Mouse (Mus musculus) gonadal fat pad, adult 2 months (tissue): ENCODE measurements around the gene Aff2. TPM values are rescaled to one million over a fixed set of nuclear protein-coding genes. Genes with fewer than 3 reads are reported as not detected.

ENCODE experiments used
- DNase-seq: peaks from one replicate; pipeline ENCODE4 v3.0.0-alpha.2; 2012; ENCODE audit warnings: low read depth
- polyA plus RNA-seq: library from polyadenylated mRNA; depleted of rRNA; stranded (reverse); fragments of >200 nt; gene quantifications from 2 replicates; pipeline ENCODE4 v1.2.3, GENCODE M21; 2012; rRNA removed

The Aff2 gene
- polyA plus RNA-seq = 1.4 and 1.8 TPM in 2 replicates

DNA sequence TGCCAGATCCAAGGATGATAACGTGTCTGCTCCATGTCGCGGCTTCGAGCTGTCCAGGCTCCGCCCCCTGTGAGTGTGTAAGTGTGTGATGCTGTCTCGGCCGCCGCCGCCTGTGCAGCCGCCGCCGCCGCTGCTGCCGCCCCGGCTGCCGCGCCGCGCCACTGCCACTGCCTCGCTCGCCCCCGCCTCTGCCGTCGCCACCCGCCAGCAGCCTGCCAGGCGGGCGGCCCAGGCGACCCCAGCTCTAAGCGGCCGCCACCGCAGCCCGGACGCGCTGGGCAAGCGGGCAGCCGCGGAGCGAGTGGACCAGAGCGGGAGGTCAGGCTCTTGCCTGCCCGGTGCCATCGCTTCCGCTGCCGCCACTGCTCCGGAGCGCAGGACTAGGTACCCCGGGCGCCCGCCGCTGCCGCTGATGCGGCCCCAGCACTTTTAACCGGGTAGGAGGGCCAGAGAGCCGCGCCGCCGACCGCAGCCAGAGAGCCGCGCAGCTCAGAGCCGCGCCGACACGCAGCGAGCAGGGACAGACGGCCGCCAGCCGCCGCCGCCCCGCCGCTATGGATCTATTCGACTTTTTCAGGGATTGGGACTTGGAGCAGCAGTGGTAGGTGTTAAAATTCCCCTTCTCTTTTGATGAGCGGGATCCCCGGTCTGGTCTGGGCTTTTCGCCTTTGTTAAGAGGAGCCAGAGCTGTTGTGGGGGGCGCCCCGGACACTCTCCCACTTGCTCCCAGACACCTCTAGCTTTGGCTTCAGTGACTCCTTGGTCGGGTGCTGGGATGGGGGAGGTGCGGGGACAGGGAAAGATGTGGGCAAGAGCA, at the start of gene Aff2:
Aff2 (plus strand) TSS at position 57 of the 817 bp plus-strand sequence.
- no peak for DNase-seq

- no peak for DNase-seq
Measured at GRCm38 (mm10) chrX:69337296-69337695, 22.8 kb upstream of the Aff2 start.

- DNase-seq = no peak
Measured at GRCm38 (mm10) chrX:69355621-69356020, 4.5 kb upstream of the Aff2 start.

GRCm38 (mm10) chrX:69359360-69359759, 734 bp upstream of the Aff2 start:
- DNase-seq = no peak

- DNase-seq = no peak
Measured at GRCm38 (mm10) chrX:69359885-69360237, 233 bp upstream of the Aff2 start.

- DNase-seq = no peak
Measured at GRCm38 (mm10) chrX:69361055-69361558, 1.0 kb downstream of the Aff2 start.

GRCm38 (mm10) chrX:69364198-69364597, 4.1 kb downstream of the Aff2 start:
- DNase-seq = no peak

DNA sequence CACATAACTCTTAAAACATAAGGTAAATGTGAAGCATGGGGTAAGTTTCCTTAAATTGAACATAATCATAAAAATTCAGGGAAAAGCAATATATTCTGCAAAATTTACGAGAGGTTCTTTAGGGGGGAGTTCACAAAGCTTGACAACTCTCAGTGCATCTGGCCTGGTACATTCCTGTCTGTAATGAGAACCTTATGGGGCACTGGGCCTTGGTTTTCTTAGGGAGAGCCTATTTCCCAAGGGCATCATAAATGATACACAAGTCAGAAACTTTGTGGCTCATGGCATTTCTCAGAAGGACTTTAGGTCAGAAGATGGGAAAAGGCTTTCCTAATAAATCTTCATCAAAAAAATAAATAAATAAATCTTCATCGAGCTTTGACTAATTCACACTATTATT, 13.2 kb downstream of the Aff2 start:
- DNase-seq = no peak

- no peak for DNase-seq
Measured at GRCm38 (mm10) chrX:69389738-69390137, 29.6 kb downstream of the Aff2 start.

- no peak for DNase-seq
Measured at GRCm38 (mm10) chrX:69415043-69415442, 54.9 kb downstream of the Aff2 start.

- DNase-seq = no peak
Measured at GRCm38 (mm10) chrX:69438422-69438821, 78.3 kb downstream of the Aff2 start.

GRCm38 (mm10) chrX:69441937-69442336, 81.8 kb downstream of the Aff2 start:
- no peak for DNase-seq

DNA sequence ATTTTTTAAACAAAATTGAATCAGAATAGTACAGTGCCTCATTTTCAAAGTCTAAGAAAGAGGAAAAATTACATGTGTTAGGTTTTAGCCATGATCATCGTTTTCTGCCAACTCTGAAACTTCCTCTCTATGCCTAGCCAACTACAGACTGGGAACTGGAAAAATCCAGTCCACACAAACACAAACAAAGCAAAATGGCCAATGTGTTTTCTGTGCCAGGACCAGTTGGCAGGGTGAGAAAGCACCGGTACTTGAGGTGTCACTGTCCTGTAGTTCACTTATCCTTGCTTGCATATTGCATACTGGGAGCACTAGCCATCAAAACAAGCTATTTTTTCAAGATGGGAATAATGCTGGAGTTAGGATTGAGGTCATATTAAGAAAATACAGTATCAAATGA, 100.8 kb downstream of the Aff2 start:
- DNase-seq = no peak

- no peak for DNase-seq
Measured at GRCm38 (mm10) chrX:69502061-69502460, 142.0 kb downstream of the Aff2 start.

- no peak for DNase-seq
Measured at GRCm38 (mm10) chrX:69518040-69518575, 158.0 kb downstream of the Aff2 start.

GRCm38 (mm10) chrX:69540811-69541210, 180.7 kb downstream of the Aff2 start:
- no peak for DNase-seq

DNA sequence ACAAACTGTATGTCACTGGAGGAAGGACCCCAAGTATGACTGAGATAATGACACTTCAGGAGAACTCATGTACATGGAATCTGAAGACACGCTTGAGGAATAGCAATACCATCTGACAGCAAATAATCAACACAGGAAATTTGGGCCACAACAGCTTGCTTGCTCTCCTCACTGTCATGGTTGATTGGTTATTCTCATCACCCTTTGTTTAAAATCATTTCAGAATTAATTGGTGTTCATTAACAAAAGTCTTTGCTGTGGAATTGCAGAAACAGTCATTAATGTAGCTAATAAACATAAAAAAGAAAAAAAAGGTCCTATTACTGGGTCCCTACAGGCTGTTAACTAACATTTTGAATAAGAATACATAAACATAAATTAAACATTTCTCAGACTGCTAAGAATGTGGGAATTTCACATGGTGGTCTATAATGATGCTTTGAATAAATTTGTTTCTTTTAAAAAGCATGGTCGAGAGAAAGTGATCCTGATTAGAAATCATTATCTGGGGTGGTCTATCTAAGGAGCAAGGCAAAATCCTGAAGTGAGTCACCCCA, 219.9 kb downstream of the Aff2 start:
- no peak for DNase-seq

DNA sequence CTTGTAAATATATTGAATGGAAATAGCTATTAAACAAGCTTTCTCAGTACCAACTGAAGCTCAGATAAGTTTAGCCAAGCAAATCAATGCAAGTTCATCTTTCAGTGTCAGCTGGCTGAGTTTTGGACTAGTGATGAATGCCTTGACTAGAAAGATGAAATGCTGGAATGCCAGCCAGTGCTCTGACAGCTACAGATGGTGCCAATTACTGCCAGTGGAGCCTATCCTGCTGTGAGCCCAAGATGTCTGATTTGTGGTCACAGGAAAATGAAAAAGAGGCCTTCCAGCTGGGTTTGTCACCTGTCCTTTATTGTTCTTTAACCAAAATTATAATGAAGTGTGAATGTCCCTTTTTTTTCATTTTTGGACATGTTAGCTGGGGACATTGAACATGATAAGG, 248.7 kb downstream of the Aff2 start:
- no peak for DNase-seq

DNA sequence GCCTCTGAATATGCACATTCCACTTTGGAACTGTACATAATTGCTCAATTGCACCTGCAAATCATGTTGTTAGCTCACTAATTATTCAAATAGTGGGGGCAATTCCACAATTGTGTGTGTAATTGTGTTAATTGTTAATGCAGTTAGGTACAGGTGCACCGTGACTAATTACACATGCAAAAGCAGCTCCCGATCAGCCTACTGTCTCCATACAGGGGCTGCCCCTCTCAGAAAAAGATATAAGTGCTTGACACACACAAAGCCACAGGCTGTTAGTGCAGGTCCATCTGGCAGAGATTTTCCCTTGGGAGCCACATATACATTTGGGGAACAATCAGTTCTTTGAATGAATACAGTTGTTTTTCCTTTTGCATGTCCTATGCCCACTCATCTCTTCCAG, 302.9 kb downstream of the Aff2 start:
- DNase-seq = no peak

DNA sequence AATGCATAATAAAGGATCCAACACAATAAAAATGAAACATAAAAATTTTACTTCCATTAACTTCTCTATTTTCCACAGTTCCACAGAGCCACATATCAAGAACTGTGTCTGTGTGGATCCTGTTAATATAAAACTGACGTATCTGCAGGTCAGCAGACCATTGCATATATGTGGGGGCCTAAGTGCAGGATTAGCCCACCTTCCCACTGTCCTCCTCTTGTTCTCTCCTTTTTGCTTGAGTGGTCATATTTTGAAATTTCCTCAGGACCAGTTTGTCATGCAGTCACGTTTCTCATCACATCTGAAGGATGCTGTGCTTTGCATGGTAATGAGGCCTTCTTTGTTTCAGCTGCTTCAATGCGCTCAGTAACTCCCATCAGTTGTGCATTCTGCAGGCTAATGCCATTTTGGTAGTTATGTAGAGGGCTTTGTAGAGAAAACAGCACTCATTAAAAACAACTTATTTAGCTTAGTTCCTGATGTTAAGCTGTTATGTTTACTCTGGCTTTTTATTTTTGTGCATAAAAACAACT, 306.1 kb downstream of the Aff2 start:
- no peak for DNase-seq

DNA sequence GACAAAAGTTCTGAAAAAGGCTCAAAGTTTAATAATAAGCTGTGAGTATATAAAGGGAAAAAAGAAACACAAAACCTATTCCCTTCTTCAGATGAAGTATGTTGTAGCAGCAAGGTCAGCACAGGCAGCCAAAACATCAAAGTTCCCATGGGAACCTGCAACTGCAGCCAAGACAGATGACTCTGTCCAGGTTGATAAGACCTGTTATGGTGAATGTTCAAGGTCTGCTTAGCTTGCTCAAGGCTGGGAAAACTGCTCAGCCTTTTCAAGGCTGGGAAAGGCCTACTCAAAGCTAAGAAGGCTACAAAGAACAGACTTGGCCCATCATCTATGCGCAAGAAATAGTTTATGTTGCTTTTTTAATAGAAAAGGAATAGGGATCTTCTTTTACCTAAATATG, 315.6 kb downstream of the Aff2 start:
- DNase-seq = no peak

GRCm38 (mm10) chrX:69698840-69699239, 338.7 kb downstream of the Aff2 start:
- no peak for DNase-seq

DNA sequence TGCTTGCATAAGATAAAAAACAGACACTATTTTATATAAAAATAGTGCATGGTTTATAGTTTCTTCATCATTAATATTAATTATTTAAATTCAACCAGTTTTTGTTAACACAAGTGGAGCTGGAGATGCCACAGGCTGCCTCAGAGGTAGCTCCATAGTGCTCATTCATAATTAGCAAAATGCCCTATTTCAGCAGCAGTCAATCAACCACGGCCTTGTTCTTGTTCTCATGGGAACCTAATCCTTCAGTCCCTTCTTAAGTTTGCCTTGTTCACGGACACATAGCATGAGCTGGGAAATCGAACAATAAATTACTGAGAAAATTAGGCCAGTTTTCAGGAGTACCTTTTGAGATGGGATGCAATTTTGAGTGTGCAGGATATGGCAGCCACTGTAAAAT, 378.9 kb downstream of the Aff2 start:
- no peak for DNase-seq
